Mouse (Mus musculus): ENCODE data around the gene Wars. TPM values are rescaled to one million over a fixed set of nuclear protein-coding genes. Genes with fewer than 3 reads are reported as not detected.

The Wars gene
- total and polyA plus RNA-seq, 2 experiments from 2014 or later = 43.0 to 80.1 TPM

DNA sequence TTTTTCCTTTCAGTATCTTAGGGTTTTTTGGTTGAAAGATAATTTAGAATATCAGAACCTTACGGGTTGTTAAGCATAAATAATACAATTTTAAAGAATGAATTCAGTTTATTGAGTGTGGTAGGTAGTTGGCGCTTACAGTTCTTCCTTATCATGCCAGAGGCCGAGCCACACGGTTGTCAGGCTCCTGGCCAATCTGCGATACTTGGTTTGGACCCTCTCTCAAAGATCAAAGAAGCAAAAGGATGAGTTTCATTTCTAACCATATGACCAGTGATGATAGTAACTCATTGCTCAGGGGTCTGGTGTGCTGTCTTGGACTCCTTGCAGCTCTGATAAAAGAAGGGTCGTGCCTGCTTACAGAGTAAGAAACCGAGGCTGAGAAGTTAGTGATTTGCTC lies 83.7 kb downstream of the Wars start:
- Histone ChIP-seq H3K9me3 (replicated peaks; ENCODE audit: control insufficient read depth, low read length) (no peaks in the 10 kb centered on the region), H3K4me2 (ENCODE audit: low read depth, low read length) (no peak overlapping the region), H3K4me1 (ENCODE audit: control insufficient read depth, insufficient read depth) (0 out of 2 replicates have a peak, but pooled peaks cover 11% of the 10 kb centered on the region), H3K9ac (replicated peaks; ENCODE audit: low read depth, low read length) (no peak overlapping the region), H3K27me3 (ENCODE audit: control insufficient read depth, insufficient read depth, low read length) (no peaks in the 10 kb centered on the region), H3K27ac (ENCODE audit: low read depth) (no peak overlapping the region), H3K36me3 (replicated peaks; ENCODE audit: control insufficient read depth, insufficient read depth, low read length) (peaks cover 30% of the 10 kb centered on the region), H3K4me3 (ENCODE audit: low read depth, low read length) (no peak overlapping the region)
- ATAC-seq (ENCODE audit: insufficient read depth, low read depth) = no peak
- TF ChIP-seq CTCF (IDR thresholded peaks at IDR 0.05; ENCODE audit: low read depth) (no peak), EP300 (IDR thresholded peaks at IDR 0.05; ENCODE audit: low read depth) (no peak)
- DNase-seq (ENCODE audit: low spot score) = no peak
- 54% methylated on average over 7 of the region's 7 CpGs for WGBS

MicroRNA genes within 50 kb of the gene (microRNA counts, 519-probe panel; counts per million panel counts)
- not detected for microRNA mmu-miR-345-3p
- 3,711 counts per million, percentile 45 among the panel's probes with 10 or more counts for microRNA mmu-miR-345-5p

Small RNA genes within 50 kb of the gene (microRNA-seq; reads per million reads assigned to microRNA genes)
- gene Mir345 = 114 reads per million, percentile 58 among the genes with 10 or more reads in this experiment

Other genes starting within 250 kb of the Wars start
- 2.3 TPM in 1 of 2 replicates, not detected in the other for gene Degs2, start 191.9 kb downstream of the Wars start, total RNA-seq (2014; rRNA removed; ENCODE audit: low replicate concordance)
- gene Degs2, start 191.9 kb downstream of the Wars start, polyA plus RNA-seq (2015; fragmentation: Nextera tagmentation; extraction: Ambion mirVana) = 0.12 and 0.38 TPM in 2 replicates
- gene Yy1, start 101.2 kb downstream of the Wars start, total RNA-seq (2014; rRNA removed; ENCODE audit: low replicate concordance) = 21.5 and 32.7 TPM in 2 replicates
- 7.1 and 7.6 TPM in 2 replicates for gene Yy1, start 101.2 kb downstream of the Wars start, polyA plus RNA-seq (2015; fragmentation: Nextera tagmentation; extraction: Ambion mirVana)
- gene Slc25a29, start 58.3 kb downstream of the Wars start, total RNA-seq (2014; rRNA removed; ENCODE audit: low replicate concordance) = 4.4 and 7.0 TPM in 2 replicates
- 2.4 and 3.0 TPM in 2 replicates for gene Slc25a29, start 58.3 kb downstream of the Wars start, polyA plus RNA-seq (2015; fragmentation: Nextera tagmentation; extraction: Ambion mirVana)
- gene Slc25a47, start 58.1 kb downstream of the Wars start, total RNA-seq (2014; rRNA removed; ENCODE audit: low replicate concordance) = 11.3 and 15.3 TPM in 2 replicates
- gene Slc25a47, start 58.1 kb downstream of the Wars start, polyA plus RNA-seq (2015; fragmentation: Nextera tagmentation; extraction: Ambion mirVana) = 4.4 and 5.9 TPM in 2 replicates
- gene Wdr25, start 543 bp downstream of the Wars start, total RNA-seq (2014; rRNA removed; ENCODE audit: low replicate concordance) = 3.5 and 12.9 TPM in 2 replicates
- gene Wdr25, start 543 bp downstream of the Wars start, polyA plus RNA-seq (2015; fragmentation: Nextera tagmentation; extraction: Ambion mirVana) = 3.9 and 5.3 TPM in 2 replicates
- 1.6 TPM in 1 of 2 replicates, not detected in the other for gene Begain, start 174.0 kb upstream of the Wars start, total RNA-seq (2014; rRNA removed; ENCODE audit: low replicate concordance)
- 0.33 and 0.38 TPM in 2 replicates for gene Begain, start 174.0 kb upstream of the Wars start, polyA plus RNA-seq (2015; fragmentation: Nextera tagmentation; extraction: Ambion mirVana)